Mouse (Mus musculus): ENCODE measurements around the gene Tbcd.

DNA sequence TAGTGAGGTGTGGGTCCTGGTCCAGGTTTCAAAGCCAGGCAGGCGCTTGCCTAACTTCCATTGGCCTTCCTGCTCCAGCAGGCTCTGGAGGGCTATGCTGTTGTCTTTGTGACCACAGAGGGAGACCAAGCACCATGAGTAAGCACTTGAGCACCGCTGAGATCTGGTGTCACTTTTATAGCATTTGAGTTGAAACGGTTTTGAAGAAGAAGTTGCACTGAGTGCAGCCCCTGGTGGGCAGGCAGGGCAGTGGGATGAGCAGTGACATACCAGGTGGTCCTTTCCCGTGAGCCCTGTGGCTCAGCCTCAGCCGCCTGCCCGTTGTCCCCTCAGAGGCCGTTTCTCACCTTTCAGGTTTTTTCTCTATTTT is 108.5 kb downstream of the Tbcd start:
- TF ChIP-seq POLR2A (IDR thresholded peaks at IDR 0.05; ENCODE audit: insufficient read depth, low read depth, low read length), result no peak
- no peak for TF ChIP-seq EP300 (IDR thresholded peaks at IDR 0.05; ENCODE audit: insufficient read depth, low read depth, low read length)
- TF ChIP-seq CTCF (IDR thresholded peaks at IDR 0.05), result no peak

Data from heart, adult 2 months (tissue).